Mouse (Mus musculus) macrophage (primary cell): ENCODE measurements around the gene Gm49711. TPM values are rescaled to one million over a fixed set of nuclear protein-coding genes. Genes with fewer than 3 reads are reported as not detected.
"Not testable (repeated sequence)": the region's sequence is repeated elsewhere in the genome, so short reads cannot be mapped to it uniquely, and the experiment has no call there.

ENCODE experiments used
- H3K27ac ChIP-seq: fragments of 350-480 bp; formaldehyde crosslinking; 2 replicates; pipeline ENCODE4 v1.9.0; 2021
- H3K36me3 ChIP-seq: fragments of 350-480 bp; formaldehyde crosslinking; 2 replicates; pipeline ENCODE4 v1.9.0; 2021; ENCODE audit errors: inconsistent target
- H3K4me3 ChIP-seq: fragments of 350-480 bp; formaldehyde crosslinking; 2 replicates; pipeline ENCODE4 v1.9.0; 2021; ENCODE audit errors: inconsistent target
- H3K79me2 ChIP-seq: fragments of 350-480 bp; formaldehyde crosslinking; 2 replicates; pipeline ENCODE4 v1.9.0; 2021; ENCODE audit errors: inconsistent target
- WGBS: methylation state at CpG from one replicate; pipeline ENCODE4 v1.1.7; 2026; ENCODE audit warnings: inconsistent platforms; ENCODE audit not compliant: missing documents; 5-methylcytosine and 5-hydroxymethylcytosine counted together
- polyA plus RNA-seq: library from polyadenylated mRNA; stranded (reverse); fragments of 250-400 nt; gene quantifications from 3 replicates; pipeline ENCODE4 v1.2.4, GENCODE M21; 2018; ENCODE audit warnings: inconsistent platforms

The Gm49711 gene
- polyA plus RNA-seq, 1 experiment from 2014 or later: not detected

DNA sequence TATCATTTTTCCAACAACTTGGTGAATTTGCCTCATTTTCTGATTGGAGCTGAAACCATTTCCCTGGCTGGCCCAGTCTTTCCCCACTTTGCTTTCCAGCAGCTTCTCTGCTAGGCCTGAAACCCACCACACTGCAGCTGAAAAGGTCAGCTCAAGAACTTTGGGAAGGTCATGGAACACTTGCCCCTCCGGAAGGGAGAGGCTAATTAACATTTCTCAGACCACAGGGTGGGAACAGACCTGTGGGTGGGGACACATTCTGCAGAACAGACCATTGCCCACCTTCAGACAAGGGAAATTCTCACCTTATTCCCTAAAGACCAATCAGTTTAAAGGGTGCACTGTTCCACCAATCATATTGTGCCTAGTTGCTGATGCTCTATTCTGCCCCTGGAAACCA is 155.8 kb downstream of the Gm49711 start:
- H3K4me3 ChIP-seq, H3K27ac ChIP-seq, H3K36me3 ChIP-seq, H3K79me2 ChIP-seq: not testable (repeated sequence)
- 83% methylated on average over 1 of the region's 1 CpGs for WGBS

- H3K79me2 ChIP-seq: no peaks in the 10 kb centered on the region
- no peak overlapping the region for H3K4me3 ChIP-seq
- H3K27ac ChIP-seq: no peak overlapping the region
- no peaks in the 10 kb centered on the region for H3K36me3 ChIP-seq
- 79% methylated on average over 8 of the region's 8 CpGs for WGBS
Observed at GRCm38 (mm10) chr16:92215599-92216390, 157.7 kb downstream of the Gm49711 start.

DNA sequence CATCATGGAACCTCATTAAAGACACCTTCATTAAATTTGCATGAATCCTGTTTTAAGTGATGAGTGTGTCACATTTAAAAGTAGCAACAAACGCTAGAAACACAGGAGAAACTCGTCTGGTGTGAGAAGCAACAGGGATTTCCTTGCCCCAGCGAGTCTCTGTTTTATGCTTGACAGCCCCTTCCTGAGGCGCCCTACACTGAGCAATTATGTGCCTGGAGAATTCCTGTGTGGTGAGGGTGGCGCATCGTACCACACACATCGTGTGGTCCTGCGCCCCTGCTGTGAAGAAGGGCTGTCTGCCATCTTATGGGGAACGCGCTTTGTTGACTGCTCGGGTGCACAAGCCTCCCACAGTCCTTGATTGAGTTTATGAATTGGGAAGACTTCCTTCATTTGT is 162.6 kb downstream of the Gm49711 start:
- H3K4me3 ChIP-seq: no peak overlapping the region
- no peaks in the 10 kb centered on the region for H3K79me2 ChIP-seq
- H3K27ac ChIP-seq: no peak overlapping the region
- no peaks in the 10 kb centered on the region for H3K36me3 ChIP-seq
- 94% methylated on average over 11 of the region's 11 CpGs for WGBS

DNA sequence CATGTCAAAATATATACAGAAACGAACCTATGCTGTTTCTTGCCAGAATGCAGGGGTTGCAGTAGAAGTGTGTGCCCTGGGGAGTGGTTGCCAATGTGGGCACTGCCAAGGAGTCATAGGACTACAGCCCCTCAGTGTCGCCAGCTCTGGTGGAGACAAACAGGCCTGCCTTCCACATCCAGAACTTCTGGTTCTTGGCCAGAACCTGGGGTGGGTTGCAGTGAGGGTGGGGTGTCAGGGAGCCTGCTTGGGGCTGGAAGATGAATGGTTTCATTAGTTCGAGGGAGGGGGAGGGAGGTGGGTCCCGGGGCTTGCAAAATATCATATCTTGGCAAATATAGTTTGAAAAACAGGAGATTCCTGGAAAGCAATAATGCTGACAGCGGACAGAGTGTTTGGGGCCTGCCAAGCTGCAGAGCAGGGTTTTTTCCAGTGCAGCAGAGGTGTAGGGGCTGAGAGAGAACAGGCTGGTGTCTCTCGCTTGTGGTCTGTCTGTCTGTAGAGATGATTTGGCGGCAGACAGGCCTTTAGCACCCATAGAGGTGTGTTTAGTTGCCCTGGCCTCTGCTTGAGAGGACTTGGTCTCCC is 170.3 kb downstream of the Gm49711 start:
- Histone ChIP-seq H3K36me3 (no peaks in the 10 kb centered on the region), H3K27ac (no peak overlapping the region), H3K79me2 (no peaks in the 10 kb centered on the region), H3K4me3 (no peak overlapping the region)
- 86% methylated on average over 6 of the region's 7 CpGs for WGBS

GRCm38 (mm10) chr16:92230476-92230931 is 172.4 kb downstream of the Gm49711 start:
- WGBS: 82% methylated on average over 6 of the region's 6 CpGs
- H3K79me2 ChIP-seq: no peaks in the 10 kb centered on the region
- no peak overlapping the region for H3K27ac ChIP-seq
- no peaks in the 10 kb centered on the region for H3K36me3 ChIP-seq
- H3K4me3 ChIP-seq: no peak overlapping the region

DNA sequence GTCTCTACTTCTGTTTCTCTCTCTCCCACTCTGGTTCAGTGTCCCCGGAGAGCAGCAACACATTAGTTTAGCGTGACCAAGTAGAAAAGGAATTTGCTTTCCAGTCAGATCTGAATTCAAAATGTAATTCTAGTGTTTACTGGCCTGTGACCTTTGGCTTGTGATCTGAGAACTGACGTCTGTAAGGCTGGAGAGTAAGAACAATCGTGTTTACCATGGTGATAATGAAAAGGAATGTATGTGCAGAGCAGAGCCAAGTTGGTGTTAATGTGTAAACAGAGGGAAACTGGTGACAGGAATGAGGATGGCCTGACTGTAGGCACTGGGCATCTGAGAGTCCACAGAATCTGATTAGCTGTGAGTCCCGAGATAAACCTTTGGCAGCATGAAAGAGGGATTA is 176.4 kb downstream of the Gm49711 start:
- Histone ChIP-seq H3K4me3 (no peak overlapping the region), H3K36me3 (no peaks in the 10 kb centered on the region), H3K79me2 (no peaks in the 10 kb centered on the region), H3K27ac (no peak overlapping the region)
- WGBS: 79% methylated on average over 5 of the region's 5 CpGs

GRCm38 (mm10) chr16:92235222-92235621 is 177.1 kb downstream of the Gm49711 start:
- 75% methylated on average over 9 of the region's 9 CpGs for WGBS
- H3K36me3 ChIP-seq: no peaks in the 10 kb centered on the region
- no peak overlapping the region for H3K27ac ChIP-seq
- H3K4me3 ChIP-seq: no peak overlapping the region
- no peaks in the 10 kb centered on the region for H3K79me2 ChIP-seq

Other genes starting within 250 kb of the Gm49711 start
- 18.9 to 32.5 TPM (median 22.6 TPM) in 3 replicates for gene Mrps6, start within 50 bp of the Gm49711 start, polyA plus RNA-seq
- 0.62 to 1.7 TPM (median 1.1 TPM) in 3 replicates for gene Slc5a3, start within 50 bp of the Gm49711 start, polyA plus RNA-seq
- not detected in 3 replicates for gene Kcne2, start 234.1 kb downstream of the Gm49711 start, polyA plus RNA-seq
- gene Smim11, start 243.0 kb downstream of the Gm49711 start, polyA plus RNA-seq: 41.5 to 76.0 TPM (median 45.7 TPM) in 3 replicates